Mouse (Mus musculus): ENCODE measurements around the gene Utp6. TPM values are rescaled to one million over a fixed set of nuclear protein-coding genes. Genes with fewer than 3 reads are reported as not detected.

The Utp6 gene
- 53.5 and 60.3 TPM in 2 replicates for polyA plus RNA-seq (2014; fragmentation: Nextera tagmentation; extraction: Ambion mirVana)

- H3K9ac ChIP-seq (ENCODE audit: low read length) = peak within 1 kb of the TSS; percentile 73
- peaks cover 28% of the 10 kb centered on the region for H3K36me3 ChIP-seq (ENCODE audit: control insufficient read depth, insufficient read depth, low read length)
- H3K27ac ChIP-seq (ENCODE audit: low read depth) = peak within 1 kb of the TSS; percentile 29; the same call in 1 of the 2 replicates
- ATAC-seq (replicated peaks; ENCODE audit: low FRiP score, low TSS enrichment, low read depth) = peak; percentile 94
- peak within 1 kb of the TSS; percentile 85 for H3K4me2 ChIP-seq (ENCODE audit: low read length)
- DNase-seq (ENCODE audit: low spot score) = peak; percentile 100
- peak within 1 kb of the TSS; percentile 92 for H3K4me3 ChIP-seq (ENCODE audit: low read depth, low read length)
- peaks cover 7% of the 10 kb centered on the region; the same call in 1 of the 2 replicates for H3K4me1 ChIP-seq (replicated peaks; ENCODE audit: control insufficient read depth, insufficient read depth, low read length)
- no peaks in the 10 kb centered on the region for H3K27me3 ChIP-seq (replicated peaks; ENCODE audit: control insufficient read depth, insufficient read depth, low read length)
- under 1% methylated on average over 46 of the region's 46 CpGs for WGBS
- no peaks in the 10 kb centered on the region for H3K9me3 ChIP-seq (ENCODE audit: control insufficient read depth, low read length)
These were observed at the start of gene Utp6 for GRCm38 (mm10) chr11:79962125-79962876. Gene Utp6, minus strand, starts transcription at chr11:79962390.

GRCm38 (mm10) chr11:79994271-79994988 is 32.2 kb upstream of the Utp6 start:
- Histone ChIP-seq H3K36me3 (ENCODE audit: control insufficient read depth, insufficient read depth, low read length) (peaks cover 32% of the 10 kb centered on the region), H3K4me3 (ENCODE audit: low read depth, low read length) (peak overlapping the region; percentile 99), H3K9me3 (ENCODE audit: control insufficient read depth, low read length) (no peaks in the 10 kb centered on the region), H3K9ac (ENCODE audit: low read length) (peak overlapping the region; percentile 93), H3K4me2 (ENCODE audit: low read length) (peak overlapping the region; percentile 58), H3K27me3 (replicated peaks; ENCODE audit: control insufficient read depth, insufficient read depth, low read length) (no peaks in the 10 kb centered on the region), H3K27ac (ENCODE audit: low read depth) (no peak overlapping the region), H3K4me1 (replicated peaks; ENCODE audit: control insufficient read depth, insufficient read depth, low read length) (no peaks in the 10 kb centered on the region; the same call in 1 of the 2 replicates)
- WGBS = 4% methylated on average over 7 of the region's 7 CpGs
- ATAC-seq (replicated peaks; ENCODE audit: low FRiP score, low TSS enrichment, low read depth) (no peak), DNase-seq (ENCODE audit: low spot score) (no peak)

DNA sequence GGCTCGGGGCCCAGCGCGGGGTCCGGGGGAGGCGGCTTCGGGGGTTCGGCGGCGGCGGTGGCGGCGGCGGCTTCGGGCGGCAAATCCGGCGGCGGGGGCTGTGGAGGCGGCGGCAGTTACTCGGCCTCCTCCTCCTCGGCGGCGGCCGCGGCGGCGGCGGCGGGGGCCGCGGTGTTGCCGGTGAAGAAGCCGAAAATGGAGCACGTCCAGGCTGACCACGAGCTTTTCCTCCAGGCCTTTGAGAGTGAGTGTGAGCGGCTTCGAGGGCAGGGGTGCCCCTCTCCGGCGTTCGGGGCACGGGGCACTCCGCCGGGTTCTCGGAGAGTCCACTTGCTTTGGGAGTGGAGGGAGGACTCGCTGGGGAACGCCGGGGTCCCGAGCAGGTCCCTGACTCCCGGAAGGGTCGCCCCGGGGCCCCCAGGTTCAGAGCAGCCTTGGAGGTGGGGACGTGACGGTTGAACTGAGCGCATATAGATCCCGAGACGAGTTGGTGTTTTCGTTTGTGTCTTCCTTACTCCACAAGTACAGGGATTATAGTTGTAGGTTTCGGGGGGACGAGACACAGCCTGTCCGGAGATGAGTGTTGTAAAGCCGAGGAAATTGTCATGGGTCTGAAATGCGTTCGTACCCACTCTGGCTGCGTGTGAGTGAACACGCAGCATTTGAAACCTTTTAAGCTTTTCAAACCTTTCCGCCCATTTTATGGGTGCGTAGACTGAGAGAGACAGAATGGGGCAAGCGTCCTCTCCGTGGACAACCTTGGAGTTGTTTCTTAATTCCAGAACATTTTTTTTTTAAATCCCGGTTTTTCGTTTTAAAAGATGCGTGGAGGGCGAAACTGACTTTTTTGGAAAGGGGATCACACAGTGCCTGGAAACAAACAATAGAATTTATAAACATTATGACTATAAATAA is 31.4 kb upstream of the Utp6 start:
- DNase-seq (ENCODE audit: low spot score) = peak; percentile 84

GRCm38 (mm10) chr11:79992592-79993355 is 30.6 kb upstream of the Utp6 start, which contains the start of gene Suz12:
Gene Suz12, plus strand, starts transcription at chr11:79993106.
- peaks cover 16% of the 10 kb centered on the region for H3K36me3 ChIP-seq (ENCODE audit: control insufficient read depth, insufficient read depth, low read length)
- no peaks in the 10 kb centered on the region; the same call in 1 of the 2 replicates for H3K4me1 ChIP-seq (replicated peaks; ENCODE audit: control insufficient read depth, insufficient read depth, low read length)
- peak; percentile 93 for DNase-seq (ENCODE audit: low spot score)
- peak within 1 kb of the TSS; percentile 99 for H3K27ac ChIP-seq (ENCODE audit: low read depth)
- H3K9me3 ChIP-seq (ENCODE audit: control insufficient read depth, low read length) = no peaks in the 10 kb centered on the region
- WGBS = under 1% methylated on average over 63 of the region's 74 CpGs
- no peaks in the 10 kb centered on the region for H3K27me3 ChIP-seq (replicated peaks; ENCODE audit: control insufficient read depth, insufficient read depth, low read length)
- peak; percentile 95 for ATAC-seq (replicated peaks; ENCODE audit: low FRiP score, low TSS enrichment, low read depth)
- peak within 1 kb of the TSS; percentile 77 for H3K4me2 ChIP-seq (ENCODE audit: low read length)
- peak within 1 kb of the TSS; percentile 93 for H3K9ac ChIP-seq (ENCODE audit: low read length)
- H3K4me3 ChIP-seq (ENCODE audit: low read depth, low read length) = peak within 1 kb of the TSS; percentile 99

More for the DNA sequence above, 31.4 kb upstream of the Utp6 start:
- no peaks in the 10 kb centered on the region; the same call in 1 of the 2 replicates for H3K4me1 ChIP-seq (replicated peaks; ENCODE audit: control insufficient read depth, insufficient read depth, low read length)
- no peaks in the 10 kb centered on the region for H3K9me3 ChIP-seq (ENCODE audit: control insufficient read depth, low read length)
- H3K4me3 ChIP-seq (ENCODE audit: low read depth, low read length) = peak overlapping the region; percentile 99
- WGBS = under 1% methylated on average over 68 of the region's 74 CpGs
- peak overlapping the region; percentile 99 for H3K27ac ChIP-seq (ENCODE audit: low read depth)
- peaks cover 24% of the 10 kb centered on the region for H3K36me3 ChIP-seq (ENCODE audit: control insufficient read depth, insufficient read depth, low read length)
- peak overlapping the region; percentile 58 for H3K4me2 ChIP-seq (ENCODE audit: low read length)
- ATAC-seq (replicated peaks; ENCODE audit: low FRiP score, low TSS enrichment, low read depth) = peak; percentile 45
- H3K27me3 ChIP-seq (replicated peaks; ENCODE audit: control insufficient read depth, insufficient read depth, low read length) = no peaks in the 10 kb centered on the region
- H3K9ac ChIP-seq (ENCODE audit: low read length) = peak overlapping the region; percentile 93

GRCm38 (mm10) chr11:79992035-79992591 is 29.9 kb upstream of the Utp6 start:
- Histone ChIP-seq H3K36me3 (ENCODE audit: control insufficient read depth, insufficient read depth, low read length) (peaks cover 16% of the 10 kb centered on the region), H3K27ac (ENCODE audit: low read depth) (peak overlapping the region; percentile 99), H3K4me3 (ENCODE audit: low read depth, low read length) (peak overlapping the region; percentile 99), H3K27me3 (replicated peaks; ENCODE audit: control insufficient read depth, insufficient read depth, low read length) (no peaks in the 10 kb centered on the region), H3K4me1 (replicated peaks; ENCODE audit: control insufficient read depth, insufficient read depth, low read length) (no peaks in the 10 kb centered on the region; the same call in 1 of the 2 replicates), H3K4me2 (ENCODE audit: low read length) (peak overlapping the region; percentile 77), H3K9me3 (ENCODE audit: control insufficient read depth, low read length) (no peaks in the 10 kb centered on the region), H3K9ac (ENCODE audit: low read length) (peak overlapping the region; percentile 67)
- no peak for DNase-seq (ENCODE audit: low spot score)
- WGBS = 24% methylated on average over 20 of the region's 21 CpGs
- ATAC-seq (replicated peaks; ENCODE audit: low FRiP score, low TSS enrichment, low read depth) = no peak

- Histone ChIP-seq H3K4me2 (ENCODE audit: low read length) (no peak overlapping the region), H3K27ac (ENCODE audit: low read depth) (no peak overlapping the region), H3K27me3 (replicated peaks; ENCODE audit: control insufficient read depth, insufficient read depth, low read length) (no peaks in the 10 kb centered on the region), H3K4me3 (ENCODE audit: low read depth, low read length) (no peak overlapping the region), H3K9me3 (ENCODE audit: control insufficient read depth, low read length) (no peaks in the 10 kb centered on the region), H3K9ac (ENCODE audit: low read length) (no peak overlapping the region), H3K36me3 (ENCODE audit: control insufficient read depth, insufficient read depth, low read length) (peaks cover 10% of the 10 kb centered on the region), H3K4me1 (replicated peaks; ENCODE audit: control insufficient read depth, insufficient read depth, low read length) (no peaks in the 10 kb centered on the region; the same call in 1 of the 2 replicates)
- ATAC-seq (replicated peaks; ENCODE audit: low FRiP score, low TSS enrichment, low read depth) (no peak), DNase-seq (ENCODE audit: low spot score) (no peak)
- WGBS = 92% methylated on average over 5 of the region's 5 CpGs
These were observed 29.4 kb upstream of the Utp6 start for GRCm38 (mm10) chr11:79991600-79991999.

GRCm38 (mm10) chr11:79990120-79990519 is 27.9 kb upstream of the Utp6 start:
- DNase-seq (ENCODE audit: low spot score) = no peak
- Histone ChIP-seq H3K4me3 (ENCODE audit: low read depth, low read length) (no peak overlapping the region), H3K4me2 (ENCODE audit: low read length) (no peak overlapping the region), H3K36me3 (ENCODE audit: control insufficient read depth, insufficient read depth, low read length) (no peaks in the 10 kb centered on the region), H3K9me3 (ENCODE audit: control insufficient read depth, low read length) (no peaks in the 10 kb centered on the region), H3K9ac (ENCODE audit: low read length) (no peak overlapping the region), H3K27ac (ENCODE audit: low read depth) (no peak overlapping the region), H3K27me3 (replicated peaks; ENCODE audit: control insufficient read depth, insufficient read depth, low read length) (no peaks in the 10 kb centered on the region), H3K4me1 (replicated peaks; ENCODE audit: control insufficient read depth, insufficient read depth, low read length) (no peaks in the 10 kb centered on the region; the same call in 1 of the 2 replicates)
- ATAC-seq (replicated peaks; ENCODE audit: low FRiP score, low TSS enrichment, low read depth) = no peak
- whole genome bisulfite sequencing = 90% methylated on average over 2 of the region's 2 CpGs

All from intestine, embryonic 14.5 days (tissue).